Mouse (Mus musculus): ENCODE data around the gene Bcat2.

DNA sequence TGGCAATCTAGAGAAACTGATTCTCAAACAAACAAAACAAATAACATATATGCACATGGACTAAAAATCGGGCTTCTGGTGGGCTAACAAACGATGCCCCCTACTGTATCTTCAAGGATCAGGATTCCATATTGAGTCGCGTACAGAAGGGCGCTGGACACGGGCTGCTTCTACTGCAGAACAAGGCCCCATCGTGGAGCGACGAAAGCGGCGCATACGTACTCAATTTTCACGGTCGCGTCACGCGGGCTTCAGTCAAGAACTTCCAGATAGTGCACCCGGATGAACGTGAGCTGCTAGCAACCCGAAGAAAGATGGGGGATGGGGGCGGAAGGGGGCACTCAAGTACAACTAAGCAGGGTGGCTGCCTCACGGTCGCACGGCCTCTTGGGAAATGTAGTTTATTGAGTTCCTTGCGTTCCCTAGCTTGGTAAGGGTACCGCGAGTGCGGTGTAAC lies 48.2 kb upstream of the Bcat2 start:
- TF ChIP-seq GATA1 (IDR thresholded peaks at IDR 0.05; ENCODE audit: borderline replicate concordance, low read length) (no peak), FLI1 (IDR thresholded peaks at IDR 0.05; ENCODE audit: low read length) (no peak)
